Mouse (Mus musculus) forebrain, embryonic 14.5 days (tissue): ENCODE results near the gene Dcst1. TPM values are rescaled to one million over a fixed set of nuclear protein-coding genes. Genes with fewer than 3 reads are reported as not detected.

Experiments used
- ATAC-seq: fragments of 200-750 bp; cut with Nextera tagmentation; 2 replicates; pipeline ENCODE4 v1.8.0; 2017; ENCODE audit warnings: mild to moderate bottlenecking, moderate library complexity
- DNase-seq: peaks from one replicate; pipeline ENCODE4 v3.0.0-alpha.2; 2015; ENCODE audit warnings: low spot score
- H3K27ac ChIP-seq: fragments of 300-500 bp; sonication (generic); 2 replicates; pipeline ENCODE4 v1.5.1; 2014; ENCODE audit warnings: low read depth, mild to moderate bottlenecking, control low read depth, low read length, moderate library complexity
- H3K27me3 ChIP-seq: fragments of 300-500 bp; sonication (generic); replicated peaks from 2 replicates; pipeline ENCODE4 v1.6.1; 2014; ENCODE audit warnings: low read length, control low read depth, mixed read lengths; ENCODE audit not compliant: control insufficient read depth, insufficient read depth
- H3K36me3 ChIP-seq: fragments of 300-500 bp; sonication (generic); 2 replicates; pipeline ENCODE4 v1.6.1; 2014; ENCODE audit warnings: low read length, control low read depth; ENCODE audit not compliant: control insufficient read depth, insufficient read depth
- H3K4me1 ChIP-seq: fragments of 300-500 bp; sonication (generic); 2 replicates; pipeline ENCODE4 v1.6.1; 2014; ENCODE audit warnings: antibody characterized with exemption, low read length, control low read depth; ENCODE audit not compliant: control insufficient read depth, insufficient read depth
- H3K4me2 ChIP-seq: fragments of 300-500 bp; sonication (generic); 2 replicates; pipeline ENCODE4 v1.6.1; 2014; ENCODE audit warnings: mild to moderate bottlenecking, control low read depth, low read length
- H3K4me3 ChIP-seq: fragments of 300-500 bp; sonication (generic); 2 replicates; pipeline ENCODE4 v1.5.1; 2014; ENCODE audit warnings: low read depth, low read length, control low read depth
- H3K9ac ChIP-seq: fragments of 300-500 bp; sonication (generic); 2 replicates; pipeline ENCODE4 v1.6.1; 2014; ENCODE audit warnings: mild to moderate bottlenecking, low read length, control low read depth, moderate library complexity
- H3K9me3 ChIP-seq: fragments of 300-500 bp; sonication (generic); replicated peaks from 2 replicates; pipeline ENCODE4 v1.6.1; 2016; ENCODE audit warnings: low read length, control low read depth, mixed read lengths; ENCODE audit not compliant: control insufficient read depth
- WGBS: fragments of 180-500 bp; shearing (Covaris S2); extraction: QIAGEN DNeasy Blood & Tissue Kit; methylation state at CpG from one replicate; pipeline ENCODE4 v1.1.7; 2014; 5-methylcytosine and 5-hydroxymethylcytosine counted together
- polyA plus RNA-seq: library from polyadenylated mRNA; unstranded; fragments of >200 nt; fragmentation: Nextera tagmentation; extraction: Ambion mirVana; gene quantifications from 2 replicates; pipeline ENCODE4 v1.2.1, GENCODE M21; 2014

Dcst1 gene
- polyA plus RNA-seq, 1 experiment from 2014 or later, result 0.83 TPM

- Histone ChIP-seq H3K27me3 (peaks cover 41% of the 10 kb centered on the region), H3K9ac (no peak overlapping the region), H3K4me1 (peaks cover 31% of the 10 kb centered on the region), H3K27ac (no peak overlapping the region), H3K9me3 (no peaks in the 10 kb centered on the region), H3K36me3 (peaks cover 3% of the 10 kb centered on the region; the same call in 1 of the 2 replicates), H3K4me3 (no peak overlapping the region), H3K4me2 (peak overlapping the region; percentile 57; the same call in 1 of the 2 replicates)
- 0% methylated on average over 4 of the region's 4 CpGs for WGBS
- peak; percentile 95 for DNase-seq
- peak; percentile 50 for ATAC-seq
These were observed 48.2 kb downstream of the Dcst1 start for GRCm38 (mm10) chr3:89316833-89317232.

- peak; percentile 15; the same call in 1 of the 2 replicates for ATAC-seq
These were observed 48.9 kb downstream of the Dcst1 start for GRCm38 (mm10) chr3:89315930-89316831.

DNA sequence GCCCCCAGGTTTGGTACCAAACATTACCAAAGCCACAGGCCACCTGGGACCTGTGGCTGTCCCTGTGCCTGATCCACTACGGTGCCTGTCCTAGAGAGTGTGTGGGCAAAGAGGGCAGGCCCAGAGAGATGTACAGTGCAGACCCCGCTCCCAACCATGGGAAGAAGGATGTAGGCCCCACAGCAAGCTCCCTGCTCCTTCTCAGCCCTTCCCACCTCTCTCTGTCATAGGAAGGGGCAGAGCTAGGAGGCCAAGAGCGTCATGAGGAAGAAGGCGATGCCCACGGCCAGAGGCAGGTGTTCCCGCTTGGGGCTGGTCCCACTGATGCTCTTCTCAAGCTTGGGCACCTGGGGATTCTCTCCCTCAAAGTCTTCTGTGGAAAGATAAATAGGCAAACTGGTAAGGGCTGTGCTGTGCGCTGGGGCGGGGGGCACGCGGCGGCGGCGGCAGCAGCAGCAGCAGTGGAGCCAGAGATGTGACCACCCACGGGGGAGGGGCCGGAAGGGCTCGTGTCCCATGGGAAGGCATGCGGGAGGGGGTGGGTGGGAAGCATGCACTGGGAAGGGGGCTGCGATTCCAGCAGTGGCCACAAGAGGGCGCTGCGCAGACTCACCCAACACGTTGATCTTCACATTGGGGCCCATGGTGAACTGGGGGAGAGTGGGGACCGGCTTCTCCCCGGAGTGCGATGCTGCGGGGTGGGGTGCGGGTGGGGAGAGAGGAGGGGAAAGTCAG, 49.7 kb downstream of the Dcst1 start:
- peaks cover 30% of the 10 kb centered on the region for H3K27me3 ChIP-seq
- H3K36me3 ChIP-seq, result peaks cover 3% of the 10 kb centered on the region; the same call in 1 of the 2 replicates
- H3K9me3 ChIP-seq, result no peaks in the 10 kb centered on the region
- ATAC-seq, result peak; percentile 38
- peak overlapping the region; percentile 49 for H3K9ac ChIP-seq
- H3K4me1 ChIP-seq, result peaks cover 24% of the 10 kb centered on the region
- peak overlapping the region; percentile 26 for H3K4me3 ChIP-seq
- 6% methylated on average over 25 of the region's 26 CpGs for WGBS
- DNase-seq, result peak; percentile 83
- no peak overlapping the region for H3K27ac ChIP-seq
- H3K4me2 ChIP-seq, result peak overlapping the region; percentile 57

More at GRCm38 (mm10) chr3:89315930-89316831, 48.9 kb downstream of the Dcst1 start:
- Histone ChIP-seq H3K27me3 (peaks cover 36% of the 10 kb centered on the region), H3K4me1 (peaks cover 30% of the 10 kb centered on the region), H3K27ac (no peak overlapping the region; the same call in 1 of the 2 replicates), H3K9me3 (no peaks in the 10 kb centered on the region), H3K4me2 (peak overlapping the region; percentile 57), H3K9ac (peak overlapping the region; percentile 40), H3K36me3 (peaks cover 3% of the 10 kb centered on the region; the same call in 1 of the 2 replicates), H3K4me3 (peak overlapping the region; percentile 26; the same call in 1 of the 2 replicates)
- DNase-seq, result no peak
- WGBS, result 10% methylated on average over 40 of the region's 40 CpGs

GRCm38 (mm10) chr3:89314791-89315190, 50.3 kb downstream of the Dcst1 start:
- WGBS, result 32% methylated on average over 2 of the region's 2 CpGs
- Histone ChIP-seq H3K27ac (no peak overlapping the region), H3K4me2 (peak overlapping the region; percentile 57), H3K9me3 (no peaks in the 10 kb centered on the region), H3K36me3 (peaks cover 3% of the 10 kb centered on the region; the same call in 1 of the 2 replicates), H3K9ac (no peak overlapping the region), H3K27me3 (peaks cover 25% of the 10 kb centered on the region), H3K4me3 (no peak overlapping the region), H3K4me1 (peaks cover 21% of the 10 kb centered on the region)
- ATAC-seq, result no peak
- no peak for DNase-seq

DNA sequence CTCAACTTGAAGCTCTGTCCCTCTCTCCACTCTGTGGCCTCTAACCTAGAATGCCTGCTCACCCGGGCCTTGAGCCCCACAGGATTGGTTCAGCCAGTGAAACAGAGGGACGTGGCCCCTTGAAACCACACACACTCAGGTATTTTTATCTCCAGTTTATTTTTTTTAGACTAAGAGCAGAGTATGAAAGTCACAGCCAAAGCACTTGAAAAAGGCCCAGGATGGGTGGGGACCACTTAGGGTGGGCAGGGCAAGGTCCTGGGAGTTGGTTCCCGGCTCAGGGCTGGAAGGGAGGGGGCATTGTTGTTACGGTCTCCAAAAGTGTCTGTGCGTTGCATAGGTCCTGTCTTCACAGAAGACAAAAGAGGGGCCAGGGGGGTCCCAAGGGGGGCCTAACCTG, 50.7 kb downstream of the Dcst1 start:
- Histone ChIP-seq H3K4me2 (no peak overlapping the region), H3K4me3 (no peak overlapping the region), H3K27ac (no peak overlapping the region), H3K4me1 (peaks cover 17% of the 10 kb centered on the region), H3K9ac (no peak overlapping the region), H3K36me3 (peaks cover 3% of the 10 kb centered on the region; the same call in 1 of the 2 replicates), H3K9me3 (no peaks in the 10 kb centered on the region), H3K27me3 (peaks cover 21% of the 10 kb centered on the region)
- ATAC-seq (no peak), DNase-seq (no peak)
- WGBS, result 71% methylated on average over 5 of the region's 5 CpGs

DNA sequence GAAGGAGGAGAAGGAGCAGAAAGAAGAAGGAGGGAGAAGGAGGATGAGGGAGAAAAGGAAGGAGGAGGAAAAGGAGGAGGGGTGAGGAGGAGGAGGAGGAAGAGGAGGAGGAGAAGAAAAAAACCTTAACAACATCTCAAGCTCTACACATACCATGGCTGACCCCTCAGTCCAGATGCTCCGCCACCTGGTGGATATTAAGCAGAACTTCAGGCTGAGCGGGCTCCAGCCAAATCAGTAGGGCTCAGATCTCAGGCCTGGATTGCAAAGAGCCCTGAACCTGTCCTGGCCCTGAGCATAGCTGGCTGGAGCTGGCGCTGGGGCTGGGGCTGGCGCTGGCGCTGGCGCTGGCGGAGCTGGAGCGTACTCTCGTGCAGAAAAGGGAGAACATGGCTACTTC, 57.0 kb downstream of the Dcst1 start:
- WGBS, result 3% methylated on average over 9 of the region's 9 CpGs

GRCm38 (mm10) chr3:89305551-89306325, 59.3 kb downstream of the Dcst1 start:
- Histone ChIP-seq H3K36me3 (no peaks in the 10 kb centered on the region), H3K9me3 (no peaks in the 10 kb centered on the region), H3K4me1 (no peaks in the 10 kb centered on the region), H3K9ac (no peak overlapping the region), H3K4me2 (no peak overlapping the region), H3K27ac (no peak overlapping the region), H3K4me3 (no peak overlapping the region), H3K27me3 (no peaks in the 10 kb centered on the region)
- ATAC-seq, result no peak
- WGBS, result 73% methylated on average over 8 of the region's 8 CpGs
- DNase-seq, result no peak

More for the DNA sequence above, 57.0 kb downstream of the Dcst1 start:
- H3K27ac ChIP-seq, result no peak overlapping the region
- no peak overlapping the region for H3K4me2 ChIP-seq
- peak; percentile 80 for DNase-seq
- H3K9me3 ChIP-seq, result no peaks in the 10 kb centered on the region
- no peaks in the 10 kb centered on the region for H3K27me3 ChIP-seq
- no peaks in the 10 kb centered on the region for H3K4me1 ChIP-seq
- ATAC-seq, result peak; percentile 86
- no peak overlapping the region for H3K9ac ChIP-seq
- H3K4me3 ChIP-seq, result no peak overlapping the region
- H3K36me3 ChIP-seq, result no peaks in the 10 kb centered on the region

- H3K27ac ChIP-seq, result no peak overlapping the region
- no peak overlapping the region for H3K9ac ChIP-seq
- no peak overlapping the region for H3K4me2 ChIP-seq
- ATAC-seq (no peak), DNase-seq (no peak)
- 70% methylated on average over 4 of the region's 4 CpGs for WGBS
- no peaks in the 10 kb centered on the region for H3K4me1 ChIP-seq
- H3K36me3 ChIP-seq, result no peaks in the 10 kb centered on the region
- no peaks in the 10 kb centered on the region for H3K27me3 ChIP-seq
- H3K4me3 ChIP-seq, result no peak overlapping the region
- H3K9me3 ChIP-seq, result no peaks in the 10 kb centered on the region
These were observed 59.9 kb downstream of the Dcst1 start for GRCm38 (mm10) chr3:89305105-89305504.
